Mouse (Mus musculus) heart, postnatal 25 days (tissue): ENCODE results near the gene Defb15. TPM values are rescaled to one million over a fixed set of nuclear protein-coding genes. Genes with fewer than 3 reads are reported as not detected.

Experiments
- total RNA-seq, 2 experiments: library from RNA; stranded (reverse); gene quantifications; 2 replicates each; pipeline ENCODE4 v1.2.3; 2021

Defb15 gene
- total RNA-seq, 2 experiments from 2014 or later: not detected

Other genes starting within 250 kb of the Defb15 start
- not detected for gene AY761184, start 229.1 kb downstream of the Defb15 start, total RNA-seq
- gene Defa24, start 198.2 kb downstream of the Defb15 start, total RNA-seq: not detected
- not detected for gene Defb50, start 109.2 kb downstream of the Defb15 start, total RNA-seq
- gene Defb2, start 92.8 kb downstream of the Defb15 start, total RNA-seq: not detected
- gene Defb10, start 73.8 kb downstream of the Defb15 start, total RNA-seq: not detected
- not detected for gene Defb9, start 47.3 kb downstream of the Defb15 start, total RNA-seq
- not detected for gene Defb11, start 26.3 kb downstream of the Defb15 start, total RNA-seq
- gene Defb35, start 5.6 kb upstream of the Defb15 start, total RNA-seq: not detected
- not detected for gene Defb13, start 14.1 kb upstream of the Defb15 start, total RNA-seq
- not detected for gene Fam90a1a, start 26.0 kb upstream of the Defb15 start, total RNA-seq
- not detected for gene Ccdc70, start 37.1 kb upstream of the Defb15 start, total RNA-seq
- under 1 TPM; 0.08 to 0.11 TPM for gene Atp7b, start 127.6 kb upstream of the Defb15 start, total RNA-seq
- 1 to 10 TPM; 7.6 to 8.3 TPM for gene Alg11, start 128.0 kb upstream of the Defb15 start, total RNA-seq
- not detected for gene Nek5, start 192.3 kb upstream of the Defb15 start, total RNA-seq
- 1 to 10 TPM; 1.7 to 2.3 TPM for gene Nek3, start 233.7 kb upstream of the Defb15 start, total RNA-seq